Mouse (Mus musculus) E14TG2a.4 (cell line): ENCODE results near the gene Klk1b5.

Experiments
- H3K27me3 ChIP-seq: 2 replicates; pipeline ENCODE4 v1.6.1; 2014; ENCODE audit warnings: low read length, control low read depth; ENCODE audit not compliant: insufficient read depth
- H3K36me3 ChIP-seq: 2 replicates; pipeline ENCODE4 v1.6.1; 2014; ENCODE audit warnings: low read length, control low read depth; ENCODE audit not compliant: insufficient read depth
- H3K4me1 ChIP-seq: replicated peaks from 2 replicates; pipeline ENCODE4 v1.6.1; 2014; ENCODE audit warnings: low read depth, low read length, control low read depth
- H3K4me3 ChIP-seq: replicated peaks from 2 replicates; pipeline ENCODE4 v1.5.1; 2014; ENCODE audit warnings: mild to moderate bottlenecking, low read length
- H3K9me3 ChIP-seq: 2 replicates; pipeline ENCODE4 v1.6.1; 2014; ENCODE audit warnings: low read length, control low read depth
- CTCF ChIP-seq: conservative IDR thresholded peaks from 2 replicates; pipeline ENCODE4 v1.5.1; 2014; ENCODE audit warnings: low read length
- NANOG ChIP-seq: IDR thresholded peaks from 2 replicates; pipeline ENCODE4 v1.6.1; 2014; ENCODE audit warnings: borderline replicate concordance, low read length, mixed read lengths
- POU5F1 ChIP-seq: IDR thresholded peaks from 2 replicates; pipeline ENCODE4 v1.6.1; 2014; ENCODE audit warnings: low read length, borderline replicate concordance

Klk1b5 gene

GRCm38 (mm10) chr7:44225076-44225475 lies 9.3 kb downstream of the Klk1b5 start, which contains the start of gene Klk1:
TSS of gene Klk1 (plus strand) at chr7:44225360.
- no peaks in the 10 kb centered on the region for H3K36me3 ChIP-seq
- 0 out of 2 replicates have a peak, but pooled peaks cover 2% of the 10 kb centered on the region for H3K27me3 ChIP-seq
- TF ChIP-seq NANOG (0 out of 2 replicates have a peak, but pooled peaks have one; percentile 11), POU5F1 (no peak), CTCF (no peak)
- peaks cover 25% of the 10 kb centered on the region for H3K9me3 ChIP-seq
- peaks cover 49% of the 10 kb centered on the region for H3K4me1 ChIP-seq
- no peak within 1 kb of the TSS for H3K4me3 ChIP-seq

DNA sequence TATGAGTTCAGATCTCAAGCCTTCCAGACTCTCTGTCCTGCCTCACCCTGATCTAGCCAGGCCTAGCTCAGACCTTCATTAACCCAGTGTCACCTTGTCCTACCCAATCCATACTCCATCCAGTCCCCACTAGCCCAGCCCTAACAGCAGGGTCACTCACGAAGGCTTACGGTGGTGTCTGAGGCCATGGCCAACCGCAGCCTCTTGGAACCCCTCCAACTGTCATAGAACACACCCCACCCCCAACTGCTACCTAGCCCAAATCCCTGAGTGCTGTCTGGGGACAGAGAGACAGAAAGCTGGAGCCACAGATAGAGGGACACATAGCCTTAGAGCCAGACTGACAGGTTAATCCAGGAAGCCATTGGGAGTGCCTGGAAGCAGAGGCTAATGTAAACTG lies 20.2 kb downstream of the Klk1b5 start, which contains the start of gene Gm36864:
Gene Gm36864 (plus strand): TSS at position 269 of the 400 bp plus-strand sequence.
- H3K4me1 ChIP-seq: peaks cover 14% of the 10 kb centered on the region
- H3K36me3 ChIP-seq: no peaks in the 10 kb centered on the region
- H3K9me3 ChIP-seq: peaks cover 13% of the 10 kb centered on the region
- 0 out of 2 replicates have a peak, but pooled peaks cover 2% of the 10 kb centered on the region for H3K27me3 ChIP-seq
- no peak within 1 kb of the TSS for H3K4me3 ChIP-seq
- TF ChIP-seq POU5F1 (no peak), CTCF (no peak), NANOG (no peak)

DNA sequence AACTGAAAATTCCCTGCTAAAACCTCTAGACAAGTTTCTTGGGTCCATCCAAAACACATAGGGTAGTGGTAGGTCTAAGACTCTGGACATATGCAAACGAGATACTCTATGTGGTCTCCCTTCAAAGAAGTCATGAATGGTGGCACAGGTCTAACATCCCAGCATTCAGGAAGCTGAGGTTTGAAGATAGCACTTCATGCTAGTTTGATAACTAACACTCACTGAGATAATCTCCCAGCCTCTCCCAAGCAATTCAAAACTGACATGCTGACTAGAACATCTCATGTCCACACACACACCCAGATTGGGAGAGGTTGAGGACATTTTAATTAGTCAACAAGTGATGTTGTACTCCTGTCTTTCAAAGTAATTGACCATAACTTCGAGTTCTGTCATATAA lies 24.2 kb downstream of the Klk1b5 start:
- TF ChIP-seq NANOG: no peak
- TF ChIP-seq CTCF: no peak
- TF ChIP-seq POU5F1: no peak
- Histone ChIP-seq H3K27me3 (no peaks in the 10 kb centered on the region), H3K4me1 (peaks cover 14% of the 10 kb centered on the region), H3K4me3 (no peak overlapping the region), H3K9me3 (peaks cover 30% of the 10 kb centered on the region), H3K36me3 (0 out of 2 replicates have a peak, but pooled peaks cover 3% of the 10 kb centered on the region)

GRCm38 (mm10) chr7:44240712-44241111 lies 25.0 kb downstream of the Klk1b5 start:
- Histone ChIP-seq H3K9me3 (peaks cover 30% of the 10 kb centered on the region), H3K4me1 (peaks cover 19% of the 10 kb centered on the region), H3K36me3 (0 out of 2 replicates have a peak, but pooled peaks cover 3% of the 10 kb centered on the region), H3K4me3 (no peak overlapping the region), H3K27me3 (no peaks in the 10 kb centered on the region)
- TF ChIP-seq NANOG (no peak), CTCF (no peak), POU5F1 (no peak)

GRCm38 (mm10) chr7:44241163-44241562 lies 25.4 kb downstream of the Klk1b5 start:
- Histone ChIP-seq H3K27me3 (no peaks in the 10 kb centered on the region), H3K36me3 (0 out of 2 replicates have a peak, but pooled peaks cover 3% of the 10 kb centered on the region), H3K4me3 (no peak overlapping the region), H3K4me1 (peaks cover 15% of the 10 kb centered on the region), H3K9me3 (peaks cover 30% of the 10 kb centered on the region)
- TF ChIP-seq CTCF (no peak), NANOG (no peak), POU5F1 (no peak)

DNA sequence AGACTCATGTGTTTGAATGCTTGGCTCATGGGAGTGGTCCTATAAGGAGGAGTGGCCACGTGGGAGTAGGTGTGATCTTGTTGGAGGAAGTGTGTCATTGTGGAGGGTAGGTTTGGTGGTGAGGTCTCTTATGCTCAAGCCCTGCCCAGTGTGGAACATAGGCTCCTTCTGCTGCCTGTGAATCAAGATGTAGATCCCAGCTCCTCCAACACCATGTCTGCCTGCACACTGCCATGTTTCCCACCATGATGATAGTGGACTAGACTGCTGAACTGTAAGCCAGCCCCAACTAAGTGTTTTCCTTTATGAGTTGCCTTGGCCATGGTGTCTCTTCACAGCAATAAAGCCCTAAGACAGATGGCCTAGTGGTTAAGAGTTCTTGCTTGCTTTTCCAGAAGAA lies 28.3 kb downstream of the Klk1b5 start:
- Histone ChIP-seq H3K4me3 (no peak overlapping the region), H3K4me1 (peaks cover 22% of the 10 kb centered on the region), H3K27me3 (no peaks in the 10 kb centered on the region), H3K36me3 (peaks cover 17% of the 10 kb centered on the region), H3K9me3 (peaks cover 30% of the 10 kb centered on the region)
- TF ChIP-seq CTCF (no peak), POU5F1 (no peak), NANOG (no peak)

DNA sequence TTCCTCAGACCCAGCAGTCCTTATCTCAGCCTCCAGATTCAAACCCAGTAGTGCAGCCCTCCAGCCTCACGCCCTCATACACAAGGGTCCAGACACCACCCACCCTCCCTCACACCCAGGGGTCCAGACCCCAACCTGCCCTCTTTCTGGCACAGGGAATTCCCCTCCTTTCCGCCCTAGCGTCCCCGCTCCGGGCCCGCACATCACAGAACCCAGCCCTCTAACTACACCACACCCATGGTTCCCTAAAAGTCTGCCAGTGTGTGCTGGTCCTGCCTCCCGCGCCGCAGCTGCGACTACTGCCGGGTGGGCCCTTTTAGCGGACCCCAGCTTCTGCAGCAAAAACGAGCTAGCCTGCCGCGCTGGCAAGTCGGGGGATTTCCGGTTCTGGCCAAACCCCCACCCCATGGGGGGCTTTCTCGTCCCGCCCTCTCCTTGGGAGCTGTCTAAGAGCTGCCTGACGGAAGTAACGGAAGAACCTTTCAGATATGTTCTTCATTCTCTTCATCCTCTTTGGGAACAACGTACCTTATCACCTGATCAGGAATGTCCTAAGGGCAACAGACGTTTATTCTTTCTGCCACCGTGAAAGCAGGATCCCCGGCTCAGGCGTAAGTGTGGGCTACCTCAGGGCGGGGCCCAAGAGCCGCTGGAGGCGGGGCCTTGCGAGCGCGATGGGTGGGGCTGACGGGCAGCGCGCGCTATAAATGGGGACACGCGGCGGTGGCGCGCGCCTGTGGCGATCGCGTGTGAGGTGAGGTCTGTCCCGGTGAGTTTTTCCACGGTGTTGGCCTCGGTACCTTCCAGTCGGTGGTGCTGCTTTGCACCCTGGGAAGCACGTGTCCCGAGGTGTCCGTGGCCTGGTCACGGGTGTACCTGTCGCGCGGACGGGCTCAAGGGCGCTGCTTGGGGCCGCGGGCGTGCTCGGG lies 30.6 kb downstream of the Klk1b5 start, which contains the start of the genes 1700028J19Rik and 2410002F23Rik:
Gene 1700028J19Rik (minus strand): TSS at position 641 of the 929 bp plus-strand sequence.
Gene 2410002F23Rik (plus strand): TSS at position 668 of the 929 bp plus-strand sequence.
- Histone ChIP-seq H3K9me3 (peaks cover 14% of the 10 kb centered on the region), H3K27me3 (no peaks in the 10 kb centered on the region), H3K4me1 (peaks cover 42% of the 10 kb centered on the region), H3K36me3 (peaks cover 40% of the 10 kb centered on the region), H3K4me3 (peak within 1 kb of the TSS; percentile 99)
- TF ChIP-seq POU5F1: no peak
- TF ChIP-seq NANOG: no peak
- no peak for TF ChIP-seq CTCF

DNA sequence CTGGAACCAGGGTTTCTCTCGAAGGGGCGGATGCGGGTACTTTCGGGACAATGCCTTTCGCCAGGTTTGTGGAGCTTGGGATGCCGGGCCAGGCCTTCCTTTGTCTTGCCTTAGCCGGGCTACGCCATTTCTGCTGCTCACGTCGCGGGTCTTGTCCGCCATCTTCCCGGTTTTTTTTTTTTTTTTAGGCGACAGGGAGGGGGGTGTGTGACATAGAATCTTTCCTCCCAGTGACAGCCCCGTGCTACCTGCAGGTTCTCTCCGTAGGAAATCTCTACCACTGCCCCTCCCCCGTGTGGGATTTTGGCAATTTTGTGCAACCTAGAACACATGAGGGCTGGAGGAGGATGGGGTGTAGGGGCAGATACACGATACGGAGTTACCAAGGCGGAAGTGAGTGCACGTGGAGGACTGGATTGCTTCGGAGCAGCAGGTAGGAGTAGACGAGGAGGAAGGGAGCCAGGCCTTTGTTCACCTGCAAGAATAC lies 31.3 kb downstream of the Klk1b5 start:
- TF ChIP-seq NANOG: no peak
- no peak for TF ChIP-seq POU5F1
- TF ChIP-seq CTCF: no peak

More for the DNA sequence above, 31.3 kb downstream of the Klk1b5 start:
- peak overlapping the region; percentile 99 for H3K4me3 ChIP-seq
- H3K4me1 ChIP-seq: peaks cover 43% of the 10 kb centered on the region
- no peaks in the 10 kb centered on the region for H3K27me3 ChIP-seq
- H3K9me3 ChIP-seq: peaks cover 9% of the 10 kb centered on the region
- H3K36me3 ChIP-seq: peaks cover 43% of the 10 kb centered on the region
